Mouse (Mus musculus) midbrain, embryonic 11.5 days (tissue): ENCODE data around the gene Omp. TPM values are rescaled to one million over a fixed set of nuclear protein-coding genes. Genes with fewer than 3 reads are reported as not detected.
A peak's percentile ranks its signal among the peaks of the same experiment; 100 is the strongest.

Experiments used
- ATAC-seq: fragments of 200-750 bp; cut with Nextera tagmentation; 2 replicates; pipeline ENCODE4 v1.8.0; 2017; ENCODE audit warnings: moderate TSS enrichment, moderate library complexity; ENCODE audit not compliant: low FRiP score
- DNase-seq: peaks from one replicate; pipeline ENCODE4 v3.0.0; 2015; ENCODE audit warnings: low spot score; ENCODE audit errors: missing footprints
- H3K27ac ChIP-seq: fragments of 300-500 bp; sonication (generic); 2 replicates; pipeline ENCODE4 v1.5.1; 2014; ENCODE audit warnings: low read depth, low read length
- H3K27me3 ChIP-seq: fragments of 300-500 bp; sonication (generic); 2 replicates; pipeline ENCODE4 v1.6.1; 2014; ENCODE audit warnings: mild to moderate bottlenecking, low read length, moderate library complexity, mixed read lengths; ENCODE audit not compliant: control insufficient read depth, insufficient read depth
- H3K36me3 ChIP-seq: fragments of 300-500 bp; sonication (generic); 2 replicates; pipeline ENCODE4 v1.6.1; 2014; ENCODE audit warnings: mild to moderate bottlenecking, low read length, moderate library complexity, mixed read lengths; ENCODE audit not compliant: control insufficient read depth, insufficient read depth
- H3K4me1 ChIP-seq: fragments of 300-500 bp; sonication (generic); 2 replicates; pipeline ENCODE4 v1.6.1; 2014; ENCODE audit warnings: low read length; ENCODE audit not compliant: control insufficient read depth, insufficient read depth
- H3K4me2 ChIP-seq: fragments of 300-500 bp; sonication (generic); 2 replicates; pipeline ENCODE4 v1.6.1; 2014; ENCODE audit warnings: mild to moderate bottlenecking, moderate library complexity
- H3K4me3 ChIP-seq: fragments of 300-500 bp; sonication (generic); 2 replicates; pipeline ENCODE4 v1.5.1; 2014; ENCODE audit warnings: low read depth, low read length
- H3K9ac ChIP-seq: fragments of 300-500 bp; sonication (generic); 2 replicates; pipeline ENCODE4 v1.6.1; 2014; ENCODE audit warnings: low read length
- H3K9me3 ChIP-seq: fragments of 300-500 bp; sonication (generic); 2 replicates; pipeline ENCODE4 v1.6.1; 2016; ENCODE audit warnings: low read length; ENCODE audit not compliant: control insufficient read depth
- WGBS: fragments of 180-500 bp; shearing (Covaris S2); extraction: QIAGEN DNeasy Blood & Tissue Kit; methylation state at CpG from one replicate; pipeline ENCODE4 v1.1.7; 2014; 5-methylcytosine and 5-hydroxymethylcytosine counted together
- polyA plus RNA-seq: library from polyadenylated mRNA; unstranded; fragments of >200 nt; fragmentation: Nextera tagmentation; extraction: Ambion mirVana; gene quantifications from 2 replicates; pipeline ENCODE4 v1.2.1, GENCODE M21; 2014

Gene Omp
- polyA plus RNA-seq, 1 experiment from 2014 or later, result 0.18 TPM

GRCm38 (mm10) chr7:98186637-98187036 lies 41.3 kb upstream of the Omp start:
- WGBS, result 50% methylated on average over 8 of the region's 8 CpGs
- H3K27ac ChIP-seq, result peak overlapping the region; percentile 25; the same call in 1 of the 2 replicates

GRCm38 (mm10) chr7:98185326-98185725 lies 40.0 kb upstream of the Omp start:
- DNase-seq (peak; percentile 84), ATAC-seq (no peak)
- H3K9ac ChIP-seq, result no peak overlapping the region
- peaks cover 16% of the 10 kb centered on the region for H3K4me1 ChIP-seq
- no peak overlapping the region for H3K4me3 ChIP-seq
- H3K27me3 ChIP-seq, result peaks cover 3% of the 10 kb centered on the region; the same call in 1 of the 2 replicates
- H3K27ac ChIP-seq, result no peak overlapping the region
- H3K36me3 ChIP-seq, result no peaks in the 10 kb centered on the region
- H3K4me2 ChIP-seq, result no peak overlapping the region
- WGBS, result 85% methylated on average over 6 of the region's 6 CpGs
- H3K9me3 ChIP-seq, result no peaks in the 10 kb centered on the region

More at GRCm38 (mm10) chr7:98186637-98187036, 41.3 kb upstream of the Omp start:
- Histone ChIP-seq H3K4me3 (no peak overlapping the region), H3K27me3 (peaks cover 6% of the 10 kb centered on the region), H3K9ac (no peak overlapping the region), H3K9me3 (no peaks in the 10 kb centered on the region), H3K36me3 (no peaks in the 10 kb centered on the region), H3K4me1 (peaks cover 16% of the 10 kb centered on the region), H3K4me2 (no peak overlapping the region; the same call in 1 of the 2 replicates)
- DNase-seq (peak; percentile 85), ATAC-seq (peak; percentile 86)

GRCm38 (mm10) chr7:98178560-98179231 lies 33.4 kb upstream of the Omp start:
- no peaks in the 10 kb centered on the region; the same call in 1 of the 2 replicates for H3K27me3 ChIP-seq

GRCm38 (mm10) chr7:98177929-98178559 lies 32.7 kb upstream of the Omp start, which contains the start of gene Capn5:
Gene Capn5 (minus strand): TSS chr7:98178274.
- DNase-seq (peak; percentile 97), ATAC-seq (peak; percentile 90)
- peak within 1 kb of the TSS; percentile 68 for H3K9ac ChIP-seq
- 3% methylated on average over 36 of the region's 44 CpGs for WGBS
- no peak within 1 kb of the TSS for H3K27ac ChIP-seq
- no peaks in the 10 kb centered on the region; the same call in 1 of the 2 replicates for H3K27me3 ChIP-seq
- no peaks in the 10 kb centered on the region for H3K36me3 ChIP-seq
- peak within 1 kb of the TSS; percentile 73 for H3K4me3 ChIP-seq
- H3K4me2 ChIP-seq, result peak within 1 kb of the TSS; percentile 62
- H3K4me1 ChIP-seq, result peaks cover 4% of the 10 kb centered on the region
- no peaks in the 10 kb centered on the region for H3K9me3 ChIP-seq

More at GRCm38 (mm10) chr7:98178560-98179231, 33.4 kb upstream of the Omp start:
- ATAC-seq, result peak; percentile 31
- Histone ChIP-seq H3K36me3 (no peaks in the 10 kb centered on the region), H3K4me2 (peak overlapping the region; percentile 62), H3K4me1 (peaks cover 4% of the 10 kb centered on the region), H3K4me3 (peak overlapping the region; percentile 73), H3K9ac (peak overlapping the region; percentile 68; the same call in 1 of the 2 replicates), H3K9me3 (no peaks in the 10 kb centered on the region), H3K27ac (no peak overlapping the region)
- peak; percentile 82 for DNase-seq
- WGBS, result 87% methylated on average over 5 of the region's 5 CpGs

GRCm38 (mm10) chr7:98177566-98177928 lies 32.2 kb upstream of the Omp start:
- ATAC-seq, result no peak; the same call in 1 of the 2 replicates
- Histone ChIP-seq H3K4me3 (peak overlapping the region; percentile 73), H3K4me1 (peaks cover 4% of the 10 kb centered on the region), H3K27ac (no peak overlapping the region), H3K9ac (peak overlapping the region; percentile 68), H3K27me3 (no peaks in the 10 kb centered on the region; the same call in 1 of the 2 replicates), H3K9me3 (no peaks in the 10 kb centered on the region), H3K4me2 (peak overlapping the region; percentile 62), H3K36me3 (no peaks in the 10 kb centered on the region)
- WGBS, result 10% methylated on average over 9 of the region's 9 CpGs
- no peak for DNase-seq

GRCm38 (mm10) chr7:98177071-98177485 lies 31.8 kb upstream of the Omp start:
- ATAC-seq, result no peak
- WGBS, result 44% methylated on average over 2 of the region's 2 CpGs
- Histone ChIP-seq H3K9me3 (no peaks in the 10 kb centered on the region), H3K4me1 (peaks cover 4% of the 10 kb centered on the region), H3K9ac (no peak overlapping the region; the same call in 1 of the 2 replicates), H3K4me2 (peak overlapping the region; percentile 62), H3K27me3 (no peaks in the 10 kb centered on the region; the same call in 1 of the 2 replicates), H3K27ac (no peak overlapping the region), H3K4me3 (peak overlapping the region; percentile 73), H3K36me3 (no peaks in the 10 kb centered on the region)
- no peak for DNase-seq

GRCm38 (mm10) chr7:98176322-98177070 lies 31.2 kb upstream of the Omp start:
- H3K36me3 ChIP-seq, result no peaks in the 10 kb centered on the region
- DNase-seq (peak; percentile 78), ATAC-seq (no peak)
- no peak overlapping the region for H3K27ac ChIP-seq
- H3K4me1 ChIP-seq, result peaks cover 4% of the 10 kb centered on the region
- no peak overlapping the region; the same call in 1 of the 2 replicates for H3K4me2 ChIP-seq
- WGBS, result 81% methylated on average over 8 of the region's 8 CpGs
- H3K4me3 ChIP-seq, result no peak overlapping the region
- H3K9me3 ChIP-seq, result no peaks in the 10 kb centered on the region
- no peaks in the 10 kb centered on the region; the same call in 1 of the 2 replicates for H3K27me3 ChIP-seq
- H3K9ac ChIP-seq, result no peak overlapping the region

GRCm38 (mm10) chr7:98174883-98175755 lies 29.8 kb upstream of the Omp start:
- H3K9ac ChIP-seq, result no peak overlapping the region
- no peaks in the 10 kb centered on the region; the same call in 1 of the 2 replicates for H3K27me3 ChIP-seq
- peaks cover 7% of the 10 kb centered on the region for H3K4me1 ChIP-seq
- no peak overlapping the region for H3K4me3 ChIP-seq
- no peaks in the 10 kb centered on the region for H3K9me3 ChIP-seq
- H3K27ac ChIP-seq, result no peak overlapping the region
- H3K4me2 ChIP-seq, result no peak overlapping the region
- no peaks in the 10 kb centered on the region for H3K36me3 ChIP-seq
- 71% methylated on average over 4 of the region's 4 CpGs for WGBS
- ATAC-seq, result no peak
- DNase-seq, result peak; percentile 57
